ENCODE assay signal across 14 mouse cellular contexts in genomic region chr8:31314692-31315358, GRCm38 (mm10).
DNase-seq lines count a peak whose midpoint lies in the region; ATAC-seq lines count a peak whose summit lies in the region.
"Had no signal": no experiment of that assay in that cellular context is flagged by ENCODE, and none has a peak within 500 bp of the region (broad histone marks: within the 10 kb centered on the region; RNA-seq: fewer than 3 reads in every experiment).

No protein-coding gene starts in this region.

- ATAC-seq in heart, embryonic 14.5 days (ENCODE audit: insufficient number of reproducible peaks, insufficient read depth, low FRiP score, low read depth), result no peak
- peak; percentile 83; the same call in 1 of the 2 replicates for ATAC-seq in kidney, embryonic 16.5 days (ENCODE audit: low FRiP score, low TSS enrichment)
- peak; percentile 58; the same call in 1 of the 2 replicates for ATAC-seq in midbrain, embryonic 15.5 days (replicated peaks)

- H3K9ac ChIP-seq in heart, embryonic 14.5 days (ENCODE audit: low read length), result no peak overlapping the region
- no peak overlapping the region for H3K9ac ChIP-seq in kidney, embryonic 16.5 days (replicated peaks; ENCODE audit: low read length)
- no peak overlapping the region for H3K9ac ChIP-seq in midbrain, embryonic 15.5 days
- H3K9ac ChIP-seq: forebrain, embryonic 15.5 days; lung, embryonic 15.5 days had no signal

- no peak overlapping the region for H3K27ac ChIP-seq in heart, embryonic 14.5 days (replicated peaks in 1 of 2; ENCODE audit: control insufficient read depth in 1 of 2, insufficient read depth in 1 of 2, low read depth in 2 of 2, low read length in 2 of 2)
- H3K27ac ChIP-seq in kidney, embryonic 16.5 days (ENCODE audit: low read length), result no peak overlapping the region
- H3K27ac ChIP-seq in midbrain, embryonic 15.5 days, result no peak overlapping the region
- H3K27ac ChIP-seq: forebrain, embryonic 15.5 days; lung, embryonic 15.5 days had no signal

- WGBS in heart, embryonic 14.5 days, result 33% methylated on average over 5 of the region's 5 CpGs
- 26% methylated on average over 5 of the region's 5 CpGs for WGBS in kidney, embryonic 16.5 days
- WGBS in midbrain, embryonic 15.5 days, result 32% methylated on average over 5 of the region's 5 CpGs

- intact Hi-C loops in heart, postnatal 25 days (cut with DNase I), result no loop called here

- H3K36me3 ChIP-seq in heart, embryonic 14.5 days (ENCODE audit: control insufficient read depth, insufficient read depth, low read length), result no peaks in the 10 kb centered on the region
- no peaks in the 10 kb centered on the region for H3K36me3 ChIP-seq in kidney, embryonic 16.5 days (ENCODE audit: insufficient read depth, low read length)
- no peaks in the 10 kb centered on the region for H3K36me3 ChIP-seq in midbrain, embryonic 15.5 days (replicated peaks)
- H3K36me3 ChIP-seq: forebrain, embryonic 15.5 days; lung, embryonic 15.5 days had no signal

- no peak overlapping the region for H3K4me3 ChIP-seq in heart, embryonic 14.5 days (ENCODE audit: control insufficient read depth in 1 of 2, insufficient read depth in 1 of 2, low read depth in 1 of 2, low read length in 2 of 2)
- no peak overlapping the region for H3K4me3 ChIP-seq in kidney, embryonic 16.5 days (ENCODE audit: low read length)
- H3K4me3 ChIP-seq in midbrain, embryonic 15.5 days, result no peak overlapping the region
- H3K4me3 ChIP-seq: forebrain, embryonic 15.5 days; lung, embryonic 15.5 days had no signal

- H3K9me3 ChIP-seq in heart, embryonic 14.5 days (ENCODE audit: control insufficient read depth, low read length), result no peaks in the 10 kb centered on the region
- peaks cover 5% of the 10 kb centered on the region; the same call in 1 of the 2 replicates for H3K9me3 ChIP-seq in kidney, embryonic 16.5 days (ENCODE audit: low read length)
- no peaks in the 10 kb centered on the region for H3K9me3 ChIP-seq in midbrain, embryonic 15.5 days
- H3K9me3 ChIP-seq: forebrain, embryonic 15.5 days; lung, embryonic 15.5 days had no signal

- no peaks in the 10 kb centered on the region for H3K4me1 ChIP-seq in heart, embryonic 14.5 days (ENCODE audit: control insufficient read depth in 2 of 2, insufficient read depth in 2 of 2, low read length in 2 of 2)
- peaks cover 8% of the 10 kb centered on the region; the same call in 1 of the 2 replicates for H3K4me1 ChIP-seq in kidney, embryonic 16.5 days (ENCODE audit: insufficient read depth, low read length)
- peaks cover 5% of the 10 kb centered on the region; the same call in 1 of the 2 replicates for H3K4me1 ChIP-seq in midbrain, embryonic 15.5 days
- H3K4me1 ChIP-seq: lung, embryonic 15.5 days had no signal

- peak overlapping the region; percentile 46 for H3K4me2 ChIP-seq in heart, embryonic 14.5 days (ENCODE audit: low read length)
- H3K4me2 ChIP-seq in kidney, embryonic 16.5 days (replicated peaks; ENCODE audit: low read depth, low read length), result no peak overlapping the region
- no peak overlapping the region for H3K4me2 ChIP-seq in midbrain, embryonic 15.5 days
- H3K4me2 ChIP-seq: forebrain, embryonic 15.5 days; liver, embryonic 11.5 days; lung, embryonic 15.5 days had no signal

- no peak for DNase-seq in heart, postnatal 25 days (ENCODE audit: low spot score)
- DNase-seq in kidney, adult 8-10 months, result no peak
- peak; percentile 26 for DNase-seq in embryo, embryonic 11 days
- DNase-seq in urinary bladder, adult 18-20 months (ENCODE audit: low spot score in 2 of 2), result no peak
- no peak for DNase-seq in left cerebral cortex, adult 18-20 months (ENCODE audit: low spot score in 2 of 2)
- DNase-seq: B cell, adult 2 months; layer of hippocampus, postnatal 36 days; right cerebral cortex, postnatal 4 days had no signal

- H3K27me3 ChIP-seq in heart, embryonic 14.5 days (ENCODE audit: control insufficient read depth, insufficient read depth, low read length), result no peaks in the 10 kb centered on the region
- H3K27me3 ChIP-seq in kidney, embryonic 16.5 days (ENCODE audit: insufficient read depth, low read length), result no peaks in the 10 kb centered on the region
- H3K27me3 ChIP-seq in midbrain, embryonic 15.5 days (replicated peaks), result no peaks in the 10 kb centered on the region
- H3K27me3 ChIP-seq: forebrain, embryonic 15.5 days; lung, embryonic 15.5 days had no signal
